Mouse (Mus musculus) ES-Bruce4 (cell line): ENCODE results near the gene Aym1. TPM values are rescaled to one million over a fixed set of nuclear protein-coding genes. Genes with fewer than 3 reads are reported as not detected.

Source experiments
- H3K27ac ChIP-seq: 2 replicates; pipeline ENCODE4 v1.5.1; 2012; ENCODE audit warnings: low read length, inconsistent platforms; ENCODE audit not compliant: insufficient read depth
- H3K27me3 ChIP-seq: 2 replicates; pipeline ENCODE4 v1.6.1; 2012; ENCODE audit warnings: mild to moderate bottlenecking, low read length, inconsistent platforms; ENCODE audit not compliant: control insufficient read depth, poor library complexity, insufficient read depth, severe bottlenecking
- H3K36me3 ChIP-seq: 2 replicates; pipeline ENCODE4 v1.6.1; 2012; ENCODE audit warnings: inconsistent platforms, mild to moderate bottlenecking, low read length, moderate library complexity; ENCODE audit not compliant: control insufficient read depth, poor library complexity, insufficient read depth, severe bottlenecking
- H3K4me1 ChIP-seq: one replicate; pipeline ENCODE4 v1.8.1; 2011; ENCODE audit warnings: low read length; ENCODE audit not compliant: control insufficient read depth, insufficient read depth
- H3K4me3 ChIP-seq: 2 replicates; pipeline ENCODE4 v1.5.1; 2011; ENCODE audit warnings: low read depth, mild to moderate bottlenecking, low read length
- H3K9ac ChIP-seq: 2 replicates; pipeline ENCODE4 v1.6.1; 2012; ENCODE audit warnings: low read depth, mild to moderate bottlenecking, inconsistent platforms; ENCODE audit not compliant: poor library complexity, severe bottlenecking
- H3K9me3 ChIP-seq: replicated peaks from 2 replicates; pipeline ENCODE4 v1.6.1; 2012; ENCODE audit warnings: mild to moderate bottlenecking, low read length, inconsistent platforms; ENCODE audit not compliant: control insufficient read depth, poor library complexity, insufficient read depth, severe bottlenecking
- CTCF ChIP-seq: IDR thresholded peaks from one replicate; pipeline ENCODE4 v1.8.1; 2011; ENCODE audit warnings: low read depth, low read length
- EP300 ChIP-seq: IDR thresholded peaks from 2 replicates; pipeline ENCODE4 v1.6.1; 2011; ENCODE audit warnings: low read depth, low read length; ENCODE audit not compliant: insufficient read depth
- POLR2A ChIP-seq: IDR thresholded peaks from one replicate; pipeline ENCODE4 v1.8.1; 2011; ENCODE audit warnings: low read length; ENCODE audit not compliant: insufficient read depth
- polyA plus RNA-seq: library from polyadenylated mRNA; stranded (reverse); fragments of >200 nt; gene quantifications from 2 replicates; pipeline ENCODE4 v1.2.4, GENCODE M21; 2011; ENCODE audit warnings: low read depth; ENCODE audit not compliant: missing spikeins, insufficient read depth, insufficient read length

Gene Aym1
- polyA plus RNA-seq, 1 experiment = not detected

GRCm38 (mm10) chr5:113349226-113349625, 7.9 kb upstream of the Aym1 start:
- Histone ChIP-seq H3K27ac (no peak overlapping the region), H3K9ac (no peak overlapping the region), H3K4me3 (no peak overlapping the region), H3K36me3 (no peaks in the 10 kb centered on the region), H3K9me3 (no peaks in the 10 kb centered on the region), H3K4me1 (peaks cover 11% of the 10 kb centered on the region), H3K27me3 (no peaks in the 10 kb centered on the region)
- no peak for TF ChIP-seq CTCF
- no peak for TF ChIP-seq EP300
- no peak for TF ChIP-seq POLR2A

- 0 out of 2 replicates have a peak, but pooled peaks have one; percentile 46 for TF ChIP-seq EP300
- no peak for TF ChIP-seq POLR2A
- no peak overlapping the region for H3K9ac ChIP-seq
- no peaks in the 10 kb centered on the region for H3K9me3 ChIP-seq
- no peaks in the 10 kb centered on the region for H3K27me3 ChIP-seq
- H3K36me3 ChIP-seq = no peaks in the 10 kb centered on the region
- H3K4me1 ChIP-seq = peaks cover 6% of the 10 kb centered on the region
- H3K4me3 ChIP-seq = no peak overlapping the region
- H3K27ac ChIP-seq = no peak overlapping the region
Measured at GRCm38 (mm10) chr5:113349810-113350209, 7.3 kb upstream of the Aym1 start.

GRCm38 (mm10) chr5:113351768-113352167, 5.3 kb upstream of the Aym1 start:
- Histone ChIP-seq H3K9ac (no peak overlapping the region), H3K4me1 (peaks cover 7% of the 10 kb centered on the region), H3K36me3 (no peaks in the 10 kb centered on the region), H3K27ac (no peak overlapping the region), H3K9me3 (no peaks in the 10 kb centered on the region), H3K27me3 (no peaks in the 10 kb centered on the region), H3K4me3 (no peak overlapping the region)
- TF ChIP-seq CTCF (no peak), EP300 (no peak), POLR2A (no peak)

GRCm38 (mm10) chr5:113352636-113353035, 4.5 kb upstream of the Aym1 start:
- Histone ChIP-seq H3K27ac (no peak overlapping the region), H3K27me3 (no peaks in the 10 kb centered on the region), H3K9ac (no peak overlapping the region), H3K9me3 (no peaks in the 10 kb centered on the region), H3K4me3 (no peak overlapping the region), H3K4me1 (peaks cover 8% of the 10 kb centered on the region), H3K36me3 (no peaks in the 10 kb centered on the region)
- TF ChIP-seq POLR2A = no peak

GRCm38 (mm10) chr5:113354311-113354710, 2.8 kb upstream of the Aym1 start:
- no peaks in the 10 kb centered on the region for H3K9me3 ChIP-seq
- H3K4me1 ChIP-seq = peaks cover 8% of the 10 kb centered on the region
- no peaks in the 10 kb centered on the region for H3K36me3 ChIP-seq
- peak overlapping the region; percentile 47 for H3K4me3 ChIP-seq
- H3K27me3 ChIP-seq = no peaks in the 10 kb centered on the region
- no peak overlapping the region for H3K27ac ChIP-seq
- no peak for TF ChIP-seq CTCF
- TF ChIP-seq POLR2A = no peak
- TF ChIP-seq EP300 = no peak
- peak overlapping the region; percentile 39; the same call in 1 of the 2 replicates for H3K9ac ChIP-seq

- TF ChIP-seq POLR2A = no peak
- TF ChIP-seq CTCF = no peak
- no peak for TF ChIP-seq EP300
- peaks cover 5% of the 10 kb centered on the region for H3K4me1 ChIP-seq
- no peaks in the 10 kb centered on the region for H3K36me3 ChIP-seq
- H3K9me3 ChIP-seq = no peaks in the 10 kb centered on the region
- H3K9ac ChIP-seq = no peak overlapping the region
- H3K27me3 ChIP-seq = no peaks in the 10 kb centered on the region
- H3K4me3 ChIP-seq = no peak overlapping the region
- H3K27ac ChIP-seq = no peak overlapping the region
Measured at GRCm38 (mm10) chr5:113357656-113358055, 562 bp downstream of the Aym1 start.
